Mouse (Mus musculus): ENCODE results near the gene Htra3.

DNA sequence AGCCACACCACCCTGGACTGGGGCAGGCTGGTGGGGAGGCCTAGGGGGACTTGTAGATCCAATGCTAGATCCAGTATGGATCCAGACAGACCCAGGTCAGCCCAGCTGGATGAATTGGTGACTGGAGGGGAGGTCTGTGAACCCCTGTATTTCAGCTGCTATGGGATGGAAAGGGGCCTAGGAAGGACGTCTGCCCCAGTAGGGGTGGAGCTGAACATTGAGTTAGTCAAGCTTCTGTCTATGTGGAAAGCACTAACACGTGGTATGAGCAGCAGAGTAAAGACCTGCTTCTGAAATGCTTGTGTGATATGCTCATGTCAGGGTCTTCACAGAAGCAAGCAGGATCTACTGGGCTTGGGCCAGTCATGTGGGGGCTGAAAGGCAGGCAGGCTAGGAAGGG is 31.4 kb downstream of the Htra3 start:
- no peak for TF ChIP-seq POLR2A (IDR thresholded peaks at IDR 0.05; ENCODE audit: borderline replicate concordance, insufficient read depth, low read length)
- no peak for TF ChIP-seq CTCF (IDR thresholded peaks at IDR 0.05; ENCODE audit: borderline replicate concordance, insufficient read depth, low read depth, low read length)
